Mouse (Mus musculus) cerebellum, adult 9-11 months (tissue): ENCODE results near the gene Mymx.

ENCODE experiments used
- DNase-seq: peaks from one replicate; pipeline ENCODE4 v3.0.0; 2022

Mymx gene

DNA sequence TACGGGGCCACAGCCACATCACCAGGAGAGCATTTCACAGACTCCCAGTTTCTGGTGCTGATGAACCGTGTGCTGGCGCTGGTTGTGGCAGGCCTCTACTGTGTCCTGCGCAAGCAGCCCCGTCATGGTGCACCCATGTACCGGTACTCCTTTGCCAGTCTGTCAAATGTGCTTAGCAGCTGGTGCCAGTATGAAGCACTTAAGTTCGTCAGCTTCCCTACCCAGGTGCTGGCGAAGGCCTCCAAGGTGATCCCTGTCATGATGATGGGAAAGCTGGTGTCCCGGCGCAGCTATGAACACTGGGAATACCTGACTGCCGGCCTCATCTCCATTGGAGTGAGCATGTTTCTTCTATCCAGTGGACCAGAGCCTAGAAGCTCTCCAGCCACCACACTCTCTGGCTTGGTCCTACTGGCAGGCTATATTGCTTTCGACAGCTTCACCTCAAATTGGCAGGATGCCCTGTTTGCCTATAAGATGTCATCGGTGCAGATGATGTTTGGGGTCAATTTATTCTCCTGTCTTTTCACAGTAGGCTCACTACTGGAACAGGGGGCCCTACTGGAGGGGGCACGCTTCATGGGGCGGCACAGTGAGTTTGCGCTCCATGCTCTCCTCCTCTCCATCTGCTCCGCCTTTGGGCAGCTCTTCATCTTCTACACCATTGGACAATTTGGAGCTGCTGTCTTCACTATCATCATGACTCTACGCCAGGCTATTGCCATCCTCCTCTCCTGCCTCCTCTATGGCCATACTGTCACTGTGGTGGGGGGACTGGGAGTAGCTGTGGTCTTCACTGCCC is 35.3 kb downstream of the Mymx start:
- DNase-seq: peak; percentile 52

- no peak for DNase-seq
Observed at GRCm38 (mm10) chr17:45566031-45566359, 35.9 kb downstream of the Mymx start.

GRCm38 (mm10) chr17:45565103-45565502 is 36.8 kb downstream of the Mymx start:
- no peak for DNase-seq

- DNase-seq: peak; percentile 77
Observed at GRCm38 (mm10) chr17:45564531-45565084, 37.3 kb downstream of the Mymx start.

GRCm38 (mm10) chr17:45563655-45564530 is 38.0 kb downstream of the Mymx start, which contains the start of gene Slc35b2:
TSS of gene Slc35b2 (plus strand) at chr17:45563874.
- DNase-seq: peak; percentile 95

DNA sequence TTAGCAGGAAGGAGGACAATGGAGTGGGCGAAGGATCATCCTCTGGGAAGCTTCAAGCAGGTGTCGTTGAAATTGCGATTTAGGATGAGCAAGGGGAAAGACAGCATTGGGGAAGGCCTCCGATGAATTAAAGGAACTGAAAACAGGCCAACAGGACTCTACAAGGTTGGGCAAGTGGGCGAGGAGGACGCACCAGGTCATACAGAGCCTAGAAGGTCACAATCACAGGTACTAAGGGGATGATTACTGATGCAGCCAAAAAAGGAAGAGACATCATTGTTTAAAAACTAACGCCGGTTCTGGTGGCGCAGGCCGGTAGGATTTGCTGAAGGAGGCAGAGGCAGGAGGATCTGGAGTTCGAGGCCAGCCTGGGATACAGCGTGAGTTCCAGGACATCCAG is 38.7 kb downstream of the Mymx start:
- DNase-seq: peak; percentile 65

DNA sequence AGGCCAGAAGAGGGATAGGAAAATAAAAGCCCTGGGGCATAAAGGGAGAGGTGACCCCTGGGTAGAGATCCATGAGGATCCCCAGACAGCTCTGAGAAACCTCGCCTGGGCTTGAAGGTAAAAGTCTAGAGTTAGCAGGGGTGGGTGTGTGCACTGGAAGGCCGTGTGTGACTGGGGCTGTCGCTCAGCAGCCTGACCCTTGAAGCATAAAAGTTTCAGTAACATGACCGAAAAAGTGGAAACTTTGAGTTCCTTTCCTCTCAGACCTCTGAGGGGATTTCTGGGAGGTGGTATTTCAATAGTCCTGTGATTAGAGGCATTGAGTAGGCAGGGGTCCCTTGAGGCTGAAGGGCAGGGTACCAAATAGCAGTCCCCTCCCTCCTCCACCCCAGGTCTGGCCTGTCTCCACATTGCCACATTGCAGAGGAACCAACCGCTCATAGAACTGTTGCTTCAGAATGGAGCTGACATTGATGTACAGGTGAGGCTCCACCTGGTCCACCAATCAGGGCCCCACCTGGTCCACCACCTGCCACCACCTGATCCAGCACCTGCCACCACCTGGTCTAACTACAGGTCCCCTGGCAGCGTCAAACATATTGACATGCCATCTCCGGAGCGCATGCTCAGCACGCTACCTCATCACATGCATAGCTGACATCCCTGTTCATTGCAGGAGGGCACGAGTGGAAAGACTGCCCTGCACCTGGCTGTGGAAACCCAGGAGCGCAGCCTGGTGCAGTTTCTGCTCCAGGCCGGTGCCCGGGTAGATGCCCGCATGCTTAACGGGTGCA is 42.0 kb downstream of the Mymx start:
- peak; percentile 85 for DNase-seq

DNA sequence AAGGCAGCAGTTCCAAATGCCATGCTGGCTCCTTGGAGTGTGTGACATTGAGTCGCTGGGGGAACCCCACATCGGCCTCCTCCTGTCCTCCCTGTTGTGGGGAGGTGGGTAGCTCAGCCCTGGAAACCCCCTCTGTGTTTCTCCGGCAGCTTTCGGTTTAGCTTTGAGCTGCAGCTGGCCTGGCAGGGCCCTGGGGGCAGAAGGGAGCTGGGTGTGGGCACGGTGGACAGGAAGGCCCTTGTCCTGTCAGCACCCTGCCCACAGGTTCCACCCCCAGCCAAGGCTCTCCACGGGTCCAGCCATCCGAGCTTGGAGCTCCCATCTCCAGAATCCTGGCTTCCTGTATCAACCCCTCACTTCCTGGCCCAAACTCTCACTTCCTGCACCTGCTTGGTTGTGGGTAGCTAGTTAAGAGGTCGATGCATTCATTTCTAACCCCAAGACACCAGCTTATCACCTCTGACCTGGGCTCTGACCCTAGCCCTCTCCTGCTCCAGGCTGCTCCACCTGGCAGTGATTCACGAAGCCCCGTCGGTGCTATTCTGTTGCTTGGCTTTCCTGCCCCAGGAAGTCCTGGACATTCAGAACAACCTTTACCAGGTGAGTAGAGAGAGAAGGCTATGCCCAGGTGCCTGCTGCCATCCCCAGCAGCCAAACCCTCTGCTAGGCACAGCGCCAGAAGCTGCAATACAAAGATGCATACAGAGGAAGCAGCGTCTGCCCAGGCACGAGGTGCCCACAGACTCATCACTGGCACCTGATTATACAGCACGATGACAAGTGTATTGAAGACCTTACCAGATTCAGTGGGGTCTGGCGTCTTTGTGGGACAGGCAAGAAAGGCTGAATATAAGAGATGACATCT is 43.7 kb downstream of the Mymx start:
- DNase-seq: peak; percentile 58

DNA sequence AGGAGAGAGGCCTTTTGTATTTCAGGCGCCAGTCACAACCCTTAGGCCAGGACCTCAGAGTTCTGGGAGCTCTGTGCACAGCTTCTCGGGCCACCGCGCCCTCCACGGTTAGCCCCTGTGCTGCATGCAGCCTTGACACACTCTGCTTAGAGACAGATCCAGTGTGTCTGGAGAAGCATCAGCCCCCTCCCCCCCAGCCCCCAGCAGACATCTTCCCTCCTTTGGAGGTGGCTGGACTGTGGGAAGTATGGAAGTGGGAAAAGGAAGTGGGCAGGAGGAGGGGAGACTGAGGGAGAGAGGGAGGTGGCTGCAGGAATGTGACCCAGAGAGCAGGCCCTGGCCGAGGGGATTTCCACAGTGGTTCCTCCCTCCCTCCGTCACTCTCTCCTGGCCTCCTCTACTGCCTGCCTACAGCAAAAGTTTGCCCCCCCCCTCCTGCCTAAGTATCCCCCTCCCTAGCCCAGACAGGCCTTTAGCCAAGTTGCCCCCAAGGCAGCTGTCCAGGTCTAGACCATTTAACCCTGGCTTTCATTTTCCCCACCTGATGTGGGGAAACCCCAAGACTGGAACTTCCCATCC is 44.6 kb downstream of the Mymx start:
- peak; percentile 47 for DNase-seq

GRCm38 (mm10) chr17:45556514-45557245 is 45.2 kb downstream of the Mymx start:
- no peak for DNase-seq

DNA sequence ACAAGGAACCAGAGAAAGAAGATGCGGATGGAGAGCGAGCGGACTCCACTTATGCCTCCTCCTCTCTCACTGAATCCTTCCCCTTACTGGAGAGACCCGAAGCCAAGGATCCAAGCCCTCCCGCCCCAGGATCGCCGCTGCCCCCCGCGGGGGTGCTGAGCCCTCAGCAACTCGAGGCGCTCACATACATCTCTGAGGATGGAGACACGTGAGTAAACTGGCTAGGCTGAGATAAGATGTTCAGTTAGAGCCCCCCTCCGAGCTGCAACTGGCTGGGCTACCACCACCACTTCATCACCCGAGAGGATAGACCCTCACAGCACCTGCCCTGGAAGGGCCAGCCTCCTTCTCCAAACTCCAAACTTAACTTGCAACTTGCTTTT is 45.8 kb downstream of the Mymx start:
- peak; percentile 57 for DNase-seq

DNA sequence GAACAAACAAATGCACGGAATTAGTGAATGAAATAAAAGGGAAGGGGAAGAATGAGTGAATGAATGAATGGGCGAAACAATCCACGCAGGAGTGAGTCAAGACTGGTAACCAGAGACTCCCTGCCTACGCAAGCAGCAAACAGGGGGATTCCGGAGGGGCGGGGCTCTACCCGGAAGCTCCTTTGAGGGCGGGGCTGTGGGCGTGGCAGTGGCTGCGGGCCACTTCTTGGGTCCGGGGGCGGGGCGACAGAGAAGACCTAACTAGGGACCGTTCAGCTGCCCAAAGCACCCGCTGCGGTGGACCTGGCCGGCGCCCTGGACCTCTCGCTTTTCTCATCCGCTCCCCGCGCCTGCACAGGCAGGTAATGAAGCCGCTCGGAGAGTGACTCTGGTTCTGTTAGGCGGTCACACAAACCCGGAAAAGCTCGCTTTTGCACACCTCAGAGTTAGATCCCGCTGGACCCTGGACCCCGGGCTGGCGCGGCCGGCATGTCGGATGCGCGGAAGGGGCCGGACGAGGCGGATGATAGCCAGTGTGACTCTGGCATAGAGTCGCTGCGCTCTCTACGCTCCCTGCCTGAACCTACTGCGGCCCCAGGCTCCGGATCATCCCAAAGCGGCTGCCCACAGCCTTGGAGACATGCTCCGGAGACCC is 46.3 kb downstream of the Mymx start, which contains the start of gene Nfkbie:
Gene Nfkbie (plus strand): TSS at position 252 of the 655 bp plus-strand sequence.
- peak; percentile 93 for DNase-seq

- DNase-seq: peak; percentile 46
Observed at GRCm38 (mm10) chr17:45554420-45554819, 47.5 kb downstream of the Mymx start.

GRCm38 (mm10) chr17:45553065-45553464 is 48.8 kb downstream of the Mymx start:
- peak; percentile 50 for DNase-seq

GRCm38 (mm10) chr17:45551816-45552451 is 50.0 kb downstream of the Mymx start:
- peak; percentile 87 for DNase-seq

DNA sequence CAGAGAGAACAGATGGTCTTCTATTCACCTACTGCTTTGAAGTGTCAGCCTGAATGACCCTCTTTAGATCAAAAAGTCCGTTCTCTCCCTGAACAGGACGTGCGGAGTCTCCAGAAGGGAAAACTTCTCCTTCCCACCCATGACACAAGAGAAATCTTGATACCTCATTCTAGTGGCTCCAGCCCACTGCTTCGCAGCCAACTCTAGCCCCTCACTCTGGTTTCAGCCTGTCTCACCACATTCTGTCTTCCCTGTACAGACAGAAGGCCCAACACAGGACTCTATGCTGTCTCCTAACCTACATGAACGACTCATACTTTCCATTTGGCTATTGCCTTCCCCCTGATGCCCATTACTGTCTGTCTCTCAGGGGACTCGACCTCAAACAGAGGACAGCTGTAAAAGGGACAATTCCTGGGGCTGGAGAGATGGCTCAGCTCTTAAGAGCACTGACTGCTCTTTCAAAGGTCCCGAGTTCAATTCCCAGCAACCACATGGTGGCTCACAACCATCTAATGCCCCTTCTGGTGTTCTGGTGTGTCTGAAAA is 50.6 kb downstream of the Mymx start:
- peak; percentile 52 for DNase-seq
